Mouse (Mus musculus) kidney, postnatal 36 days (tissue): ENCODE data around the gene Vax1.

Experiments
- DNase-seq, 2 experiments: peaks; one replicate each; pipeline ENCODE4 v3.0.0; 2021 to 2022; ENCODE audit warnings: mixed read lengths in 2 of 2

Gene Vax1

DNA sequence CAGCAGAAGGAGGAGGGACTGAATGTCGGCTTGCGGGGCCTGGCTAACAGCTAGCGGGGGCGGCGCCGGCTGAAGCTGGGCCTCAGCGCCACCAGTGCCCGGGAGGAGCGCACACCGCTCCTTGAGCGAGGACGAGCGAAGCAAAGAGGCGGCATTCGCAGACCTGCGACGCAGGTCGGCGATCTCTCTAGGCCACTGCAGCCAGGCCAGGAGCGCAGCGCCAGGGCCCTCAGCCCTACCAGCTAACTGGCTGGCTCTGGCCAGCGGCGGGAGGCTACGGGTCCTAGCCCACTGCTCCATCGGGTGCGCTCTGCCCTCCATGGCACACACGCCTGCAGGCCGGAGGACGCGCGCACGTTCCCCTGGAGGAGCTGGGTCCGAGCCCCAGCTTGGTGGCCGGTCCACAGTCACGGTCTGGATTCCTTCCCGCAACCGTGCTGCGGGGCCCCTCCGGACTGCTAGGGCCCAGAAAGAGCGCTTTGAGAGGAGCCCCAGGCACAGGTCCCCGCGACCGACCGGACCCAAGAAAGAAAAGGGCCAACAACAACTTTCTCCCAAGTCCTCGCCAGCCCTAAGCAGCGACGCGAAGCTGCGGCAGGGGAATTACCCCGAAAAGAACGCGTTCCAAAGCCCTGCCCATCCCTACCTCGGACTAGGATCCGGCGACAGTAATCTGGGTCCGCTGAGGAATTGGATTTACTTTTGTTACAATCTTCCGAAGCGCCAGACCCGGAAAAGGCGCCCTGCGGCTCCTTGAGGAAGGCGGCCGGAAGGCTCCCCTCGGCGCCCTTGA lies 517 bp downstream of the Vax1 start:
- peak in 1 of 2 experiments; percentile 21 for DNase-seq

DNA sequence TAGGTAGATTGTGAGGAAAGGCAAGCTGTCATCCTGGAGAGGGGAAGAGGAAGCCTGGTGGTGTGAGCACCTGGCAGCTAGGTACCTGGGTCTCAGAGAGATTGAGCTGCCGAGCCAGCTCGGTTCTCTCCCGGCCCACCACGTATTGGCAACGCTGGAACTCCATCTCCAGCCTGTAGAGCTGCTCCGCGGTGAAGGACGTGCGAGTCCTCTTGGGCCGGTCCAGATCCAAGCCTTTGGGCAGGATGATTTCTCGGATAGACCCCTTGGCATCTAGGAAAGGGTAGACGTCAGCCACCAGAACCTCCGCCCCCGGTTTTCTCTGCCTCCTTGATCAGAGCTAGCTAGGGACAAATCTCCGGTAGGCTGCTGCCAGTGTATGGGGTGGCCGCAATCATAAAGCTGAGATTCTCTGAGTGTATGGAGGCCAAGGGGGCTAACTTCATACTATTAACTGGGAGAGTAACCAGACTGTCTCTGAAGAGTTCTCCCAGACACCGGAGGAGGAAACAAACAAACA lies 1.4 kb downstream of the Vax1 start:
- no peak for DNase-seq

DNA sequence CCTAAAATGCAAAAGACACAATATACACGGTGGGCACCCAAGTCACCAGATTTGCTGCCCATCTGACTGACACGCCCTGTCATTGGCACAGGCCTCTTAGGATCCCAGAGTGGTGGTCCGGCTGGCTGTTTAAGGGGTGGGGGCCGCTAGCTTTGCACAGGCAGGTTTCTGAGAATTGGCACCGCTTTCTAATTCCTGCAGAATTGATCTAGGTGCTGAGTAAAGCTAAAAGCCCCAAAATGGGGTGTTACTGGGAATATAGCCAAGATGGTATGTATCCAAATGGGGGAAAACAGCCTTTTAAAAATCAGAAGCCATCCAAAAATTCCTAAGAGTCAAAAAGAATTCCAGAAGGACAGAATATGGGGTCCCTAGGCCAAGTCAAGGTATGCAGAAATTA lies 2.0 kb downstream of the Vax1 start:
- DNase-seq = no peak

DNA sequence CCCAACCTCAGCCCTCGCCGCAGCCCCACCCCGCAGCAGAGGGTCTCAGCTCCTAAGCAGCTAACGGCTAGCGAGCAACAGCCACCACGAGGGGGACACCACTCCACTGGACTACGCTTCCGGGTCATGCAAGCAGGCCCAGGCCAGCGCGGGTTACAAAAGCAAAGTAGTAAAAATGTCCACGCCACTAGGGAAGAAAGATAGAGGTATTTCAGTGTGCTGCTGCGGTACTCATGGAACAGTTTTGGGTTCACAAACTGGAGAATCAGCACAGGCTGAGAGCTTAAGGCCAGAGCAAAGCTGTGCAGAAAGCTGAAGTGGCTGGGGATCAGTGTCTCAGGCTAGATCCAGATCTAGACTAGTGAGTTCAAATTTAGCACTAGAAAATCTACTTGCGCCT lies 3.0 kb downstream of the Vax1 start:
- DNase-seq = peak in 1 of 2 experiments; percentile 25

DNA sequence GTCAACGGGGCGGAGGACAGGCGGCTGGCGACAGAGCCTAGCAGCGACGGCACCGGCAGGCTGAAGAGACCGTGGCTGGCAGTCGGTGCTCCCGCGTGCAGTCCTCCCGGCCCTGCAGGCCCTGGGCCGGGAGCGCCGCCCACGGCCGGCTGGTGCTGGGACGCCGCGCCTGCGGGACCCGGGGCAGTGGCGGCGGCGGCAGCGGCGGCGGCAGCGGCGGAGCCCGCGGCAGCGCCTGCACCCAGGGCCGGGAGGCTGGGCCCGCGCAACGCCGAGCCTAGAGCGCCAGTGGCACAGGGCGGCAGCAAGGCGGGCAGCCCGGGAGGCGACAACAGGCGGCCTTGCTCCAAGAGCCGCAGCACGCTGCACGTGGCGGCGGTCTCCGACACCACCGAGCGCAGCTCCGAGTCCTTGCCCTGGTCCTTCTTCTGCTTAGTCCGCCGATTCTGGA lies 3.5 kb downstream of the Vax1 start:
- peak in 1 of 2 experiments; percentile 38 for DNase-seq

DNA sequence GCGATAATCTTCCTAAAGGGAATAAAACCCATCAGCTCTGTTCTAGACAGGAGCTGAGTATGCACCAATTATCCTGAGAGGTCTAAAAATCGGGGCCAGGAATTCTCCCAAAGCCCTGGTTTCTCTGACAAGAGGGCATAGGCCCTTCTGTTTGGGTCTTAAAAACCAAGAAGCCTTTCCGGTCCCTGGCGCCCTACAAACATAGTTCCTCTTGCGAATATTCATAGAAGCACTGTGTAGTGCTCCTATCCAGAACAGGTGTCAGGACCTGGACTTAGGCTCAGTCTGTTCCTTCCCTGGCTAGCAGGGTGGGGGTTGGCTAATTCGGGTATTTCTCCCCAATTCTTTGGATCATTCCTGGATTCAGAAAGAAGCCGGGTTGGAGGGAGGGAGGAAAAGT lies 4.3 kb downstream of the Vax1 start:
- DNase-seq = no peak

DNA sequence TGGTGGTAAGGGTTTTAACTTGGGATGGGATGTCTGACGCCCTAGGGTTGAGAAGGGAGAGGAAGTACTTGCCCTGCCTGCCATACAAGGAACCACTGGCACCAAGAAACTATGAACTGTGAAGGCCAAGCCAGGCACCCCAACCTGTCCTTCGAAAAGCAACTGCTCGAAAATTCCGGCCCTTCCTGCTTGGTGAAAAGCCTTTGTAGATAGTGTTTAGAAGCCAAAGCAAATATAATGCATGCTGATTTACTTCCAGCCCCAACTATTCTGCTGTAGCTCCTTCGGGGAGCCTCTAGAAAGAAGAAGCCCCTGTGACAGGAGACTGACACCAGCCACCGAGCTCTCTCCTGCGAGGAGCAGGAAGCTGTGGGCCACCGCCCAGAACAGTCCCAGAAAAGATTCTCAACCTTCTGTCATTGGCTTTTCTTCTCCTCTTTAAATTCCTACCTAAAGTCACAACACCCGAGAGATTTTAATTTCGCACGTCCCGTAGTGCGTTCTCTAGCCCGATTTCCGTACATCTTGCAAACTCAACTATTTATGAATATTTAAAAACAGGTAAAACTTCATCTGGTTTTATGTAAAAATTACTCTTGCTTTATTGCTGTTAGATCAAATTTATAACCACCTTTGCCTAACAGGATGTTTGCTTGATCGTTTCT lies 4.8 kb downstream of the Vax1 start:
- no peak for DNase-seq

DNA sequence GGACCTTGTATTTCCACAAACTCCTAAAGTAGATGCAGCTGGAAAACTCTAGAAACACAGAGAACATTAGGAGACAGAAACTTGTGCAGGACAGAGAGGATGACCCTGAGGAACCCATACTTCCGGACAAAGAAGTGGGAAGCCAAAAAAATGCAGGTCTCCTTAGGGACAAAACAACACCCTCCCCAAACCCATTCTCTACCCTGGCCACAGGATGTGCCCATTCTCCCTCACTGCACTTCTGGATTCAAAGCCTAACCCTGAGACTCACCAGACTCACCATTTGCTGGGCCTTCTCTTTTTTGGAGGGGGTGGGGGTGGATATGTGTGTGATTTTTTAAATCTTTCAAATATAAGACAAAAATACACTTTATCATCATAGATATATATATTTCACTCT lies 5.7 kb downstream of the Vax1 start:
- no peak for DNase-seq

DNA sequence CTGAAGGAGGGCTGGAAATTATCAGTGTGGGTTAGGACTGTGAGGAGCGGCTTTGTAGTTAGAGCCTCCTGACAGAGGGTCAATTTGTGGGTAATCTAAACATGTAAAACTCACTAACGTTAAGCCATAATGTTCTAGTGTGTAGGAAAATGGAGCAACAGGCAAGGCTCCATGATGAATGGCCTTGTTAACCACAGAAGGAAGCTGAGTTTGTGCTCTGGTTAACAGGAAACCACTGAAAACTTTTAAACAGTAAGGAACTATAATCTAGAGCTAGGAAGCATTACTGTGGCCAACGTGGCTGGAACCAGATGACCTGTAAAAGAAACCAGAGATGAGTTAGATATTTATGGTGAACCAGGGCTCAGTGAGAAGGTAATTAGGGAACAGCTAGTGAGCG lies 13.2 kb downstream of the Vax1 start:
- DNase-seq = no peak

DNA sequence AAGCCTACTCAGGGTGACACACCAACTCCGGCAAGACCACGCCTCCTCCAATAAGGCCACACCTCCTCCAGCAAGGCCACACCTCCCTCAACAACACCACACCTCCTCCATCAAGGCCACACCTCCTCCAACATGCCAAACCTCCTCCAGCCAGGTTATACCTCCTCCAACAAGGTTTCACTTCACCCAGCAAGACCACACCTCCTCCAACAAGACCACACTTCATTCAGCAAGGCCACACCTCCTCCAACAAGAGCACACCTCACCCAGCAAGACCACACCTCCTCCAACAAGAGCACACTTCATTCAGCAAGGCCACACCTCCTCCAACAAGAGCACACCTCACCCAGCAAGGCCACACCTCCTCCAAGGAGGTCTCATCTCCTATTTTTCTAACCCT lies 15.7 kb downstream of the Vax1 start:
- DNase-seq = no peak

DNA sequence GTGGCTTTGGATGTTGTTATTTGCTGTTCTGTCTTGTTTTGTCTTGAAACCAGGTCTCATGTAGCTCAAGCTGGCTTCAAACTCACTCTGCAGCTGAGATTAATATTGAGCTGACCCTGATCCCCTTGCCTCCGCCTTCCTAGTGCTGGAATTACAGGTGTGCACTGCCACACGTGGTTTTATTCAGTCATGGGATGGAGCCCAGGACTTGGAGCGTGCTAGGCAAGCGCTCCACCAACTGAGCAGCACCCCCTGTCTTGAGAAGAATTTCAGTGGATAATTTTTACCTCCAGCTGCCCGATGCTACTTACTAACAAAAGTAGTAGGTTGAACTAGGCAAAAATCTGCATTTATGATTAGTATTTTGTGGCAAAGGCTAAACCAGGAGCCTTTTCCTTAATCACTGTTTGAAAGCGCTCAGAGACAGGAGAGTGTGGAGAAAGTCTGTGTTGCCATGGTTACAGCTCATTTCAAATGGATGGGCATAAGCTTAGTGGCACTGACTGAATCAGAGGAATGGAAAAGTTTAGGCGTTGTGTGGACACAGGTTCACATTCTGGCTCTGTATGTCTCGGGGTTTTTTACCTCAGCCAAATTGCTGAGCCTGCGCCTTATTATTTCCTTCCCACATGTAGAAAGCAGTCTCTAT lies 24.2 kb downstream of the Vax1 start:
- DNase-seq = no peak

DNA sequence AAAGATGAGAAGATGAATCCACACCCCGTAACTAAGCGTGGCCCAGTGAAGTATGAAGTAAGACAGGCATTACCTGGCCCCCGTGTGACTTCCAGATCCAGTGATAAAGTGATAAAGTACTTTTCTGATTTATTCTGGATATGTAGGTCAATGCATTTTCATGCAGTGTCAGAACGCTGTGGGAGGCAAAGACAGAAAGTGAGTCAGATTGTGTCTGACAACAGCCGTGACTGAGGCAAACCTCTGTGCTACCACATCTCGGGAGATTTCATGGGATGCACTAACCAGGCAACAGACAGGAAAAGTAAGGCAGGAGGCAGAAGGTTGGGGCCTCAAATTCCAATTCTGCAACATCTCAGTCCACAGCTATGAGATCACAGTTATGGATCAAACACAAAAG lies 24.8 kb downstream of the Vax1 start:
- no peak for DNase-seq

DNA sequence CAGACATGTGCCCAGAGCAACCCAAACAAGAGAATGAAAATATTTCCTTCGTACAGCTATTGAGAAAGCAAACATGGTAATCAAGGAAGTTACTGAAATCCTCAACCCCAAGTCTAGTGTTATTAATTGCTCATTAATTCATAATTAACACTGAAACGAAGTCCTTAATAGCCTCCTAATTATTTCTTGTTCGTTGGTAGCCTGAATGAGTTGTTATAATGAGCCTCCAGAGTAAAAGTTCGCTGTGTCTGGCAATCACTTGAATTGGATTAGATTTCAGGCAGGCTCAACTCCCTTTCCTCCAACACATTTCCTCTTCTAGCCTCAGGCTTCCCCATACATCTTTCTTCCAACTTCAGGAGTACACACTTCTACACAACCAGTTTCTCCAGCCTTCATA lies 27.6 kb downstream of the Vax1 start:
- no peak for DNase-seq

DNA sequence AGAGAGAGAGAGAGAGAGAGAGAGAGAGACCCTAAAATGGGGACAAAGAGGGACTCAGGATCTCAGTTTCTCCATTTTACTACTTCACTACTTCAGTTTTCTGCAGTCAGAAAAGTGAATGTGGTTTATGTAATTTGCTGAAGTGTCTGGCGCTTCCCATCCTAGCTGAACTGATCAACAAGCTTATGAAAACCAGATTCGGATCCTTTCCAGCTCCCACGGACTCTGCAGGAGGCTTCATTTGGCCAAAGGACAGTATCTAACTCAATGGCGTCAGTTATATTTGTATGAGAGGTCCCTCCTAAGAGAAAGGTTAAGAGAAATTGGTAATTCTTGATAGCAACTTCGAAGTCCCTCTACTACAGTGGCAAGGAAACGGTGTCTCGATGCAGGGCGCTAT lies 34.5 kb downstream of the Vax1 start:
- no peak for DNase-seq

DNA sequence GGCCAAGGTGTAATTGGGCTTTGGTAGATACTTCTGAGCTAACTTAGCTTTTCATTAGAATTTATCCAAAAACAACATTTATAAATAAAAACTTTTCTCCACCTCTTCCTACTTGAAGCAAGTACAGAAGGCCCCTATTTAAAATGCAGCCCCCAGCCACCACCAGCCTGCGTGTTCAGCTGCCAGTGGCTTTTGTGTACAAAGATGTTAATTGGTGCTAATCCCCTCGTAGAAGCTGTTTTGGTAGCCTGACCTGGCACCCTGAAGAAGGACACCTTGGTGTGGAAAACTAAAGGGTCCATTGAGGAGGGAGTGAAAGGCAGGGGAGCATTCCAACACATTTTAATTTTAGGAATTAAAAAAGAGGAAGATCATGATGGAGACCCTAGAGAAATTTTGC lies 34.9 kb downstream of the Vax1 start:
- DNase-seq = no peak

DNA sequence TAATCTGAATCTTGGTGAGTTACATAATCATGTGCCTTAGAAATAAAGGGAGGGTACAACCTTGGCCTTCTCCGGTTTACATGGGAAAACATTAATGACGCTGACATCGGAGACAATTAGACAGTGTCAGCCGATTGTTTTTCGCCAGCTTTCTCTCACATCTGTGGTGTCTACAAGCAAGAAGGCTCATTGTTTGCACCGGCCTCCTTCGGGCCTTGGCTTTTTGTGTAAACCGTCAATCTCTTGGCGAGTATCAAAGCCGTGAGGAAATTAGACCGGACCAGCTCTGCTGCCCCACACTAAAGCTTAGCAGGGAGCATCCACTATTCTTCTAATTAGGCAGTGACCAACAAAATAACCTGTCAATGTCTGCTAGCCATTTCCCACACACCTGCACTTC lies 36.7 kb downstream of the Vax1 start:
- no peak for DNase-seq

DNA sequence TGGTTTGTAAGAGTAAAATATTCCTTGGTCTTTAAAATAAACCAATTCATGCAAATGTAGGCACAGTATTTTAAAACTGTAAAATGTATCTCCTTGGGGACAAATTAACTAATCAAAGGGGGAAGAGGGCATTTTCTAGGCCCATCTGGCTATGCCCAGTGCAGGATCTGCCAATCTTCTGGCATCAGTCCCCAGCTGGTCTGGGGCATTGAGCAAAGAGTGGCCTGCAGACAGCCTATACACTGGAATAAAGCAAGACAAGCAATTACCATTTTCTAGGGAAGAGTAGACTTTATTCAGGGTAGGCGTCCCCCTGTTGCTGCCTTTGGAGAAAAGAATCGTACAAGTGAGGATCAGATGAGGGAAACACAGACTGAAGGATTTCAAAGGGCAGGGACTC lies 40.2 kb downstream of the Vax1 start:
- DNase-seq = no peak

DNA sequence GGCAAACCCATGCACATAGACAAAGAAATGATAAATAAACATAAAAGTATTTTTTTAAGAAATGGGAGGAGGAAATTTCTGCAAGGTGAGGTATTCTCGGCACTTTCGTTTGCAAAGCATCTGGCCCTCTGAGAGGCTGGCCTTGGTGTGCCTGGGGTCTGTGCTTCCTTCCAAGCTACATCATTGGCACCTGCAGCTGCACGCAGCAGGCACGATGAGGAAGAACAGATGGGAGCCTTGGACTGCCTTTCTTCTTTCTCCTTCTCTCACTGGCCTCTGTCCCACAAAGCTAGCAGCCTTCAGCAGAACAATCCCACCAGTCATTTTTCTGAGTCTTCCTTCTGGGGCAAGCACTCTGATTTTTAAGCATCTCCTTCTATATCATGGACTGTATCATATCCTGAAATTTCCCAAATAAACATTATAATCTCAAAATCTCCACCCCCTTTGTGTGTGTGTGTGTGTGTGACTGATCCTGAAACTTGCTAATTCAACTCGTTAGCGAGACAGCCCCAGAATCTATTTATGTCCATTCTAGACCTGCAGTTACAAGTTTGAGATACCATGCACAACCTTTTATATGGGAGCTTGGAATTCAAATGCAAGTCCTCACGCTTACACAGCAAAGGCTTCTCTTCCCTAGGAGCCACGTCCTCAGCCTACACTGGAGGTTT lies 41.2 kb downstream of the Vax1 start:
- DNase-seq = no peak

DNA sequence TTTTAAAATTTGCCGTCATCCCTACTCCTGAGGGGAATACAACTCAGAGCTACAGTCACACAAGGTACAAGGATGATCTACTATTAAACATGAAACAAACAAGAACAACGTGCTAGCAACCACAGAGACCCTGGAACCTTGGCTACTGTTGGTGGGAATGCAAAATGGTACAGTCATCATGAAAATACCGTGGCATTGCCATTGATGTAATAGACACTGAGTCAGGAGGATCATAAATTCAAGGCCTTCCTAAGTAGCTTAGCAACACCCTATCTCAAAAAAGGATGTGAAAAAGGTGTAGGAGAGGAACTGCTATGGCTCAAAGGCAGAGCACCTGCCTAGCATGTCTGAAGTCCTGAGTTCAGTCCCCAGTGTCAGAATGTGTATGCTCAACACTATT lies 42.4 kb downstream of the Vax1 start:
- DNase-seq = no peak
